Mouse (Mus musculus): ENCODE data around the gene Map1s.

- TF ChIP-seq POLR2A (IDR thresholded peaks at IDR 0.05; ENCODE audit: low read depth, low read length) (no peak), CTCF (IDR thresholded peaks at IDR 0.05; ENCODE audit: borderline replicate concordance, insufficient read depth, low read length) (no peak)
Measured at GRCm38 (mm10) chr8:70933036-70933435, 27.3 kb downstream of the Map1s start.
